Mouse (Mus musculus): ENCODE measurements around the gene Mybph.

- TF ChIP-seq CTCF (IDR thresholded peaks at IDR 0.05; ENCODE audit: insufficient read depth, low read length) = no peak
- no peak for TF ChIP-seq POLR2A (IDR thresholded peaks at IDR 0.05; ENCODE audit: borderline replicate concordance, extremely low read depth, low read depth, low read length)
These were observed 38.4 kb downstream of the Mybph start for GRCm38 (mm10) chr1:134231681-134232080.
